Mouse (Mus musculus): ENCODE results near the gene Alg12. TPM values are rescaled to one million over a fixed set of nuclear protein-coding genes. Genes with fewer than 3 reads are reported as not detected.
"Not testable (repeated sequence)": the region's sequence is repeated elsewhere in the genome, so short reads cannot be mapped to it uniquely, and the experiment has no call there.

The Alg12 gene
- polyA plus RNA-seq, 1 experiment: 10.2 TPM

DNA sequence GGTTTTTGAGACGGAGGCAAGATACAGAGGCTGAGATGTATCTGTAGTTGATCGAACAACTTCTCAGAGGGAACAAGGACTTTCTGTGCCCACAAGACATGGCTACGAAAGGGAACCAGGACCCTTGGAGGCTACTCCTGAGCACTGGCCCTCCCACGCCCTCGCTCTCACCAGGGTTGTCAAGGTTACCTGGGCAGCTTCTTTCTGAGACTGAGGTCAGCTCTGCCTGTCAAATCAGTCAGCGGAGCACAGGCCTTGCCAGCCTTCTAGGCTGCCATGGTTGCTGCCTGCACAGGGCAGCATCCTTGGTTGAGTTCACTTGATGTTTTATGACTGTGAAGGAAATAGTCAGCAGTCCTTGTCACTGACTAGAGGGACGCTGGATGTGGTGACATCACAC lies 3.4 kb upstream of the Alg12 start:
- H3K27ac ChIP-seq (ENCODE audit: insufficient read depth, low read depth, low read length): no peak overlapping the region
- H3K4me1 ChIP-seq (ENCODE audit: control insufficient read depth, insufficient read depth, low read length): peaks cover 7% of the 10 kb centered on the region
- TF ChIP-seq CTCF (IDR thresholded peaks at IDR 0.05; ENCODE audit: low read depth, low read length) (no peak), POLR2A (IDR thresholded peaks at IDR 0.05; ENCODE audit: borderline replicate concordance, low read depth, low read length) (no peak)
- H3K4me3 ChIP-seq (ENCODE audit: insufficient read depth, low read length): no peak overlapping the region

DNA sequence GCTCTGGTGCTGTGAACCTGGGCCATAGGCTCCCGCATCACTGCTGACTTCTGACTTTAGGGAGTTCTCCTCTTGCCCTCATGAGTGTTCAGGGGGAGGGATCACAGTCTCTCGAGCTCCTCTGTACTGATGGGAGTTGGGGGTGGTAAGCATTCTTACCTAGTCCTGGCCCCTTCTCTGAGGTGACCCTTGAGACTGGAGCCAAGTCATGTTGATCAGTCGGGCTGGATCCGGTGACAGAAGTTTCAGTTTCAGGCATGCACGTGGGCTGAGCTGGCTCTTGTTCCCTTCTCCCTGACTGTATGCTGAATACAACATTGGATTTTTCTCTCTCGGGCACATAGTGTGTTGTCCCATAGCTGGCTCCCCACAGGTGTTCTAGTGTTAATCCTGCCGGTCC lies 2.3 kb upstream of the Alg12 start:
- TF ChIP-seq CTCF (IDR thresholded peaks at IDR 0.05; ENCODE audit: low read depth, low read length) (no peak), POLR2A (IDR thresholded peaks at IDR 0.05; ENCODE audit: borderline replicate concordance, low read depth, low read length) (no peak)
- Histone ChIP-seq H3K4me1 (ENCODE audit: control insufficient read depth, insufficient read depth, low read length) (peaks cover 10% of the 10 kb centered on the region), H3K27ac (ENCODE audit: insufficient read depth, low read depth, low read length) (no peak overlapping the region), H3K4me3 (ENCODE audit: insufficient read depth, low read length) (no peak overlapping the region)

DNA sequence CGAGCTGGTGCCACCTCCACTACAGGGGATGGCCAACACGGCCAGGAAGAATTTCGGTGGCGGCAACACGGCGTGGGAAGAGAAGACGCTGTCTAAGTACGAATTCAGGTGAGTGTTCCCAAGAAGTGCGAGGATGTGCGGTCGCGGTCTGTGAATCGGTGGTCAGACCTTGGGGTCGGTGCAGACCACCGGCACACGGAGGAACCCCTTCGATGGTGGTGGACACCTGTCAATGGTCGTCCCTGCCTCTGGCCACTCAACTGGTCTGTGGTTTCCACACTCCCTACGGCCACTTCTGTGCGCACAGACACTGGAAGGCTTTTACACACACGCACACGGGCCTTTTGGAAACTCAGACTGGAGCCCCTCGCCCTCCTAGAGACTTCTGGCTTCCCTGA lies 787 bp upstream of the Alg12 start:
- Histone ChIP-seq H3K27ac (ENCODE audit: insufficient read depth, low read depth, low read length) (no peak overlapping the region), H3K4me3 (ENCODE audit: insufficient read depth, low read length) (peak overlapping the region; percentile 67), H3K4me1 (ENCODE audit: control insufficient read depth, insufficient read depth, low read length) (peaks cover 20% of the 10 kb centered on the region)
- TF ChIP-seq CTCF (IDR thresholded peaks at IDR 0.05; ENCODE audit: low read depth, low read length) (no peak), POLR2A (IDR thresholded peaks at IDR 0.05; ENCODE audit: borderline replicate concordance, low read depth, low read length) (no peak)

DNA sequence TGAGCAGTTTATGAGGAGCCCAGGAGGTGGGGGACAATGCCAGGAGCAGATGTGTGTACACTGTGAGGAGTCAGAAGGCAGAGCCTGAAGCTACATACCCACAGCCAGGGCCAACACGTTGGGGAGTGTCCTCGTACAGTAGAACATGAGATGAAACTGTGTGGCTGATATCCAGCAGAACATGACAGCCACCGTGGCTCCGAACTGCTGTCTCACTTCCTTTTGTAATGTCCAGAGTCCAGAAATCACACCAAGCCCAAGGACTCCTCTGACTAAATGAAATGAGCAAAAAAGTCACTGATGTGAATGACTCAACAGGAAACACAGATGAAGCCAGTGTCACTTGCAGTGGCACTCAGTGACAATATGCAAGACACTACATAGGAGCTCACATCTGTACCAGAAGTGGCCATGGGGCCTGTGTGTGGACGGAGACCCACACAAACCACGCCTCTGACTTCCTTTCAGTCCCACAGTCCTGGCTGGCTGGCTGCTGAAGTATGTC lies 3.9 kb downstream of the Alg12 start:
- Histone ChIP-seq H3K4me1 (ENCODE audit: control insufficient read depth, insufficient read depth, low read length) (peaks cover 17% of the 10 kb centered on the region), H3K27ac (ENCODE audit: insufficient read depth, low read depth, low read length) (peak overlapping the region; percentile 63), H3K4me3 (ENCODE audit: insufficient read depth, low read length) (no peak overlapping the region)
- no peak for TF ChIP-seq CTCF (IDR thresholded peaks at IDR 0.05; ENCODE audit: low read depth, low read length)
- no peak for TF ChIP-seq POLR2A (IDR thresholded peaks at IDR 0.05; ENCODE audit: borderline replicate concordance, low read depth, low read length)

DNA sequence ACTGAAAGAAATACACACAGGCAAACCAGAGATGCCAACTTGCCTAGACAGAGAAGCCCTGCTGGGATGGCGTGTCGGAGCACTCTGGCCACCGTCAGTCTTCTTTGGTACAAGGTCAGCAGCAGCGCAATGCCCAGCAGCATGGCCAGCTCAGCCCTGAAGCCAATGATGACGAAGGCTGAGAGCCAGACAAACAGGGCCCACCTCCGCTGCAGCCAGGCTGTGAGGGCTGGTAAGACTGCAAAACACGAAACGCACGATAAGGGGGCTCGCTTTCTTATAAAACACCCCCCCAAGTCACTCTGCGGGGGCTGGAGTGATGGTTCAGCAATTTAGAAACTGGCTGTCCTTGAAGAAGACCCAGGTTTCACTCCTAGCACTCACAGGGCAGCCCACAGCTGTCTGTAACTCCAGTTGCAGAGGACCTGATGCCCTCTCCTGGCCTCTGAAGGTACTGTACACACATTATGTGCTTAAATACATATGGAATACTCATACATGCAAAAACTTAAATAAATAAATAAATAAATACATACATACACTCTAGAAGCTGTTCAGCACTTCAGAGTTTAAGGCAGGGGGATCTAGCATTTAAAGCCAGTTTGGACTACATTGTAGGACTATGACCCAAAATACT lies 4.6 kb downstream of the Alg12 start:
- H3K27ac ChIP-seq (ENCODE audit: insufficient read depth, low read depth, low read length): peak overlapping the region; percentile 63
- H3K4me3 ChIP-seq (ENCODE audit: insufficient read depth, low read length): no peak overlapping the region
- peaks cover 16% of the 10 kb centered on the region for H3K4me1 ChIP-seq (ENCODE audit: control insufficient read depth, insufficient read depth, low read length)
- TF ChIP-seq CTCF (IDR thresholded peaks at IDR 0.05; ENCODE audit: low read depth, low read length): no peak
- no peak for TF ChIP-seq POLR2A (IDR thresholded peaks at IDR 0.05; ENCODE audit: borderline replicate concordance, low read depth, low read length)

DNA sequence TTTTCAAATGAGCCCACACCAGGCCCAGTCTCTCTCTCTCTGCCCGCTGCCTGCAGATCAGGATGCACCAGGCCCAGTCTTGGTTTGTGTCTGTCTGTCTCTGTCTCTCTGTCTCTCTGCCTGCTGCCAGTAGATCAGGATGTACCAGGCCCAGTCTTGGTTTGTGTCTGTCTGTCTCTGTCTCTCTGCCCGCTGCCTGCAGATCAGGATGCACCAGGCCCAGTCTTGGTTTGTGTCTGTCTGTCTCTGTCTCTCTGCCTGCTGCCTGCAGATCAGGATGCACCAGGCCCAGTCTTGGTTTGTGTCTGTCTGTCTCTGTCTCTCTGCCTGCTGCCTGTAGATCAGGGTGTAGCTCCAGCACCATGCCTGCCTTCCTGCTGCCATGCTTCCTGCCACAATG lies 5.2 kb downstream of the Alg12 start:
- not testable (repeated sequence) for H3K4me3 ChIP-seq (ENCODE audit: insufficient read depth, low read length); H3K27ac ChIP-seq (ENCODE audit: insufficient read depth, low read depth, low read length)
- peaks cover 16% of the 10 kb centered on the region for H3K4me1 ChIP-seq (ENCODE audit: control insufficient read depth, insufficient read depth, low read length)

DNA sequence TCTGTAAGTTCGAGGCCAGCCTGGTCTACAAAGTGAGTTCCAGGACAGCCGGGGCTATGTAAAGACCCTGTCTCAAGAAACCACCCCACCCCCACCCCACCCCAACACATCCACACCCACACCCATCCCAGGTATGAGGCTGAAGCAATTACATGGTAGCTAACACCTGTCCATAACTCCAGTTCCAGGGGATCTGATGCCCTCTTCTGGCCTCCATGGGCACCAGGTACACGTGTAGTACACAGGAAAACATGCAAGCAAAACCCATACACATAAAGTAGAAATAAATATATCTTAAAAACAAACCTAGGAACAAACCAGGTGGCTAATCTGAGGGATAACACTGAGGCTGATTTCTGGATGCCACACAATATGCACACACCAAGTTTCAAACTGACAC lies 5.9 kb downstream of the Alg12 start:
- Histone ChIP-seq H3K27ac (ENCODE audit: insufficient read depth, low read depth, low read length) (no peak overlapping the region), H3K4me3 (ENCODE audit: insufficient read depth, low read length) (no peak overlapping the region), H3K4me1 (ENCODE audit: control insufficient read depth, insufficient read depth, low read length) (peaks cover 15% of the 10 kb centered on the region)
- TF ChIP-seq CTCF (IDR thresholded peaks at IDR 0.05; ENCODE audit: low read depth, low read length): no peak
- TF ChIP-seq POLR2A (IDR thresholded peaks at IDR 0.05; ENCODE audit: borderline replicate concordance, low read depth, low read length): no peak

DNA sequence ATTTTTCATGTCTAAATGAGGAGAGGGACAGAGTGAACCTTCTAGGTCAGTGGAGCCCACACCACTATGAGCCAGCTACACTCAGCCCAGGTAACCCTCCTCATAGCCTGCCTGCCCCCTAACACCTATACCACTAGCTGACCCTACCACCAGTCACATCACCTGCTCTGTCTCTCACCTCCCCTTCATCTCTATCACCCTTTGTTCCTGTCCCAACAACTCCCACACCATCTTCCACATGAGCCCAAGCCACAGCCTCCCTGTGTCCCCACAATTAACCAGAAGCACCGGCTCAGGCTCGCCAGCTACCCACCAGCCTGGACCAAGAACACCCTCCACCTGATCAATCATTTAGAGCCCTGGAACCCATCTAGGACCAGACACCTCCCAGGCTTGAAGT lies 8.7 kb downstream of the Alg12 start:
- no peak overlapping the region for H3K4me3 ChIP-seq (ENCODE audit: insufficient read depth, low read length)
- no peak overlapping the region for H3K27ac ChIP-seq (ENCODE audit: insufficient read depth, low read depth, low read length)
- H3K4me1 ChIP-seq (ENCODE audit: control insufficient read depth, insufficient read depth, low read length): peaks cover 4% of the 10 kb centered on the region
- TF ChIP-seq POLR2A (IDR thresholded peaks at IDR 0.05; ENCODE audit: borderline replicate concordance, low read depth, low read length) (no peak), CTCF (IDR thresholded peaks at IDR 0.05; ENCODE audit: low read depth, low read length) (no peak)

DNA sequence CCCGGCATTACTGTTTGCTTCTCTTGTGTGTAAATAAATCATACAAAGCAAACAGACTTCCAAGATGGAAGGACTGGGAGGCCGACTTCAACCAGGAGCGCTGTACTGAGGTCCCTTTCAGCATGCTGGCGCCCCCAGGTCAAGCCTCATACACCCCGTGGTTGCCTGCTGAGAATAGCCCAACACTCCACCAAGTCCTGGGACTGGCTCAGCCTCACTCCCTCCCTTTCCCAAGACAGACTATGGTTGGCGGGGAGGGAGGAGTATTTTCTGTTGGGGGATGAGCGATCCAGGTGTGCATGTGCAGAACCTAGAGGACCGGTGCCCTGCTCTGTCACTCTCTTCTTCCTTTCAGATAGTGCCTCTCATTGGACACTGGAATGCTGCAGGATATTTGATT lies 11.0 kb downstream of the Alg12 start:
- H3K4me1 ChIP-seq (ENCODE audit: control insufficient read depth, insufficient read depth, low read length): no peaks in the 10 kb centered on the region
- TF ChIP-seq CTCF (IDR thresholded peaks at IDR 0.05; ENCODE audit: low read depth, low read length) (no peak), POLR2A (IDR thresholded peaks at IDR 0.05; ENCODE audit: borderline replicate concordance, low read depth, low read length) (no peak)
- no peak overlapping the region for H3K4me3 ChIP-seq (ENCODE audit: insufficient read depth, low read length)
- H3K27ac ChIP-seq (ENCODE audit: insufficient read depth, low read depth, low read length): no peak overlapping the region

DNA sequence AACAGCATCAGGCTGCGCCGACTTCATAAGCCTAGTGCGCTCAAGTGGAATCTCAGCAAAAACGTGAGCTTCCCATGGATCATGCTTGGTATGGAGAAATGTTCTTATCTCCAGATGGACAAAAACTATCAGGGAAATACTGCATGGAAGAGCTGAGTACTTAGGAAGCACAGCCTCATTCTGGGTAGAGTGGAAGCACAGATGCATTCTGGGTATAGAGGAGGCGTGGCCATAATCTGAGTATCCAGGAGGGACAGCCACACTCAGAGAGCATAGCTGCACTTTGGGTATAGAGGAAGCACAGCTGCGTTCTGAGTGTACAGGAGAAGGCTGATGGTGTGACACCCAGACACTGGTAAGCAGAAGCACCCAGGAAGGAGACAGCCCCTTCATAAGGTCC lies 16.8 kb downstream of the Alg12 start:
- Histone ChIP-seq H3K4me1 (ENCODE audit: control insufficient read depth, insufficient read depth, low read length) (no peaks in the 10 kb centered on the region), H3K27ac (ENCODE audit: insufficient read depth, low read depth, low read length) (no peak overlapping the region), H3K4me3 (ENCODE audit: insufficient read depth, low read length) (no peak overlapping the region)
- TF ChIP-seq CTCF (IDR thresholded peaks at IDR 0.05; ENCODE audit: low read depth, low read length): no peak

DNA sequence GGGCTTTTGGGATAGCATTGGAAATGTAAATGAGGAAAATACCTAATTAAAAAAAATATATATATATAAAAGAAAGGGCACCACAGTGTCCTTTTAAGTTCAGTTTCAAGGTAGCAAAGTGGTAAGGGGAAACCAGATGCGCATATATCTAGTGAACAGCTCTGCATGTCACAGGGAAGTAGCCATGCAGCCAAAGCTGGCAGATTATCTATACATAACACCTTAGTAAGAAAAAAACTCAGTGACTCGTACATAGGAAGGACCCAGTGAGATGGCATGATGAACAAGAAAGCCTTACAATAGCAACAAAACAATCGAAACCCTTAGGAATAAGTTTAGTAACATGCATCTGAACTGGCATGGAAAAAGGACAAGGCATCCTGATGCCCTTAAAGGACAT lies 17.2 kb downstream of the Alg12 start:
- no peak overlapping the region for H3K4me3 ChIP-seq (ENCODE audit: insufficient read depth, low read length)
- no peak overlapping the region for H3K27ac ChIP-seq (ENCODE audit: insufficient read depth, low read depth, low read length)
- TF ChIP-seq CTCF (IDR thresholded peaks at IDR 0.05; ENCODE audit: low read depth, low read length): no peak
- TF ChIP-seq POLR2A (IDR thresholded peaks at IDR 0.05; ENCODE audit: borderline replicate concordance, low read depth, low read length): no peak
- H3K4me1 ChIP-seq (ENCODE audit: control insufficient read depth, insufficient read depth, low read length): no peaks in the 10 kb centered on the region
